In the genomic region with DNA sequence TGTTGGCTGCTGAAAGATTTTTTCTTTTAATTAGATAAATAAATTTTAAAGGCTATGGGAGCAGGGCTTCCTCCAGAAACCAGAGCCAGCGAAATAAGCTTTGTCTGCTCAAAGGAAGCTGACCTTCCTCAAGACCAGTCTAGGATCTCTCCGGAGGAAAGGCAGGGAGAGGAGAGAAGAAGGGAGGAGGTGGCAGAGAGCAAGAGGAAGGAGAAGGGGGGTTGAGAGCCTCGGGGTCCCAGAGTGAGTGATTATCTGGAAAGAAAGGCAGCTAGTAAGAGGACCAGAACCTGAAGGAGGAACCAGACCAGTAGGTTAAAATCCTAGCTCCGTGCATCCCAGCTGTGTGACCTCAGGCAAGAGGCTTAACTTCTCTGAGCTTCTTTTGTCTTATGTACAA, we compare ENCODE assay signal across 8 mouse cellular contexts. TPM values are rescaled to one million over a fixed set of nuclear protein-coding genes. Genes with fewer than 3 reads are reported as not detected.
A peak's percentile ranks its signal among the peaks of the same experiment; 100 is the strongest.
DNase-seq lines count a peak whose midpoint lies in the region; ATAC-seq lines count a peak whose summit lies in the region.

No protein-coding gene starts in this region.

- H3K4me3 ChIP-seq in kidney, embryonic 16.5 days (ENCODE audit: low read length): no peak overlapping the region
- no peak overlapping the region for H3K4me3 ChIP-seq in embryonic facial prominence, embryonic 15.5 days (replicated peaks)
- H3K4me3 ChIP-seq in hindbrain, embryonic 16.5 days (ENCODE audit: low read length): no peak overlapping the region
- no peak overlapping the region for H3K4me3 ChIP-seq in neural tube, embryonic 13.5 days

- H3K4me1 ChIP-seq in kidney, embryonic 16.5 days (ENCODE audit: insufficient read depth, low read length): peaks cover 16% of the 10 kb centered on the region
- H3K4me1 ChIP-seq in embryonic facial prominence, embryonic 15.5 days: peaks cover 18% of the 10 kb centered on the region
- peaks cover 14% of the 10 kb centered on the region for H3K4me1 ChIP-seq in hindbrain, embryonic 16.5 days (ENCODE audit: control insufficient read depth, insufficient read depth, low read depth, low read length)
- peaks cover 19% of the 10 kb centered on the region for H3K4me1 ChIP-seq in neural tube, embryonic 13.5 days (replicated peaks)

- no peak overlapping the region for H3K27ac ChIP-seq in kidney, embryonic 16.5 days (ENCODE audit: low read length)
- no peak overlapping the region for H3K27ac ChIP-seq in embryonic facial prominence, embryonic 15.5 days (replicated peaks)
- peak overlapping the region; percentile 51 for H3K27ac ChIP-seq in hindbrain, embryonic 16.5 days (ENCODE audit: low read depth, low read length)
- H3K27ac ChIP-seq in neural tube, embryonic 13.5 days (replicated peaks): peak overlapping the region; percentile 81

- 14% methylated on average over 4 of the region's 4 CpGs for WGBS in kidney, embryonic 16.5 days
- 9% methylated on average over 4 of the region's 4 CpGs for WGBS in embryonic facial prominence, embryonic 15.5 days
- 6% methylated on average over 4 of the region's 4 CpGs for WGBS in hindbrain, embryonic 16.5 days
- WGBS in neural tube, embryonic 13.5 days: 26% methylated on average over 4 of the region's 4 CpGs

- no peaks in the 10 kb centered on the region for H3K36me3 ChIP-seq in kidney, embryonic 16.5 days (ENCODE audit: insufficient read depth, low read length)
- H3K36me3 ChIP-seq in embryonic facial prominence, embryonic 15.5 days: no peaks in the 10 kb centered on the region
- H3K36me3 ChIP-seq in hindbrain, embryonic 16.5 days (ENCODE audit: control insufficient read depth, insufficient read depth, low read length): no peaks in the 10 kb centered on the region
- H3K36me3 ChIP-seq in neural tube, embryonic 13.5 days: no peaks in the 10 kb centered on the region

- peak; percentile 46; the same call in 1 of the 2 replicates for ATAC-seq in kidney, embryonic 16.5 days (ENCODE audit: low FRiP score, low TSS enrichment)
- ATAC-seq in embryonic facial prominence, embryonic 15.5 days (ENCODE audit: insufficient number of reproducible peaks, low FRiP score, low TSS enrichment, low read depth): no peak
- no peak for ATAC-seq in hindbrain, embryonic 16.5 days
- ATAC-seq in neural tube, embryonic 13.5 days (ENCODE audit: low read depth): peak; percentile 29

- H3K27me3 ChIP-seq in kidney, embryonic 16.5 days (ENCODE audit: insufficient read depth, low read length): peaks cover 17% of the 10 kb centered on the region; the same call in 1 of the 2 replicates
- no peaks in the 10 kb centered on the region for H3K27me3 ChIP-seq in embryonic facial prominence, embryonic 15.5 days
- no peaks in the 10 kb centered on the region for H3K27me3 ChIP-seq in hindbrain, embryonic 16.5 days (replicated peaks; ENCODE audit: control insufficient read depth, insufficient read depth, low read length)
- peaks cover 19% of the 10 kb centered on the region; the same call in 1 of the 2 replicates for H3K27me3 ChIP-seq in neural tube, embryonic 13.5 days

- H3K9me3 ChIP-seq in kidney, embryonic 16.5 days (ENCODE audit: low read length): no peaks in the 10 kb centered on the region
- no peaks in the 10 kb centered on the region for H3K9me3 ChIP-seq in embryonic facial prominence, embryonic 15.5 days (replicated peaks)
- H3K9me3 ChIP-seq in hindbrain, embryonic 16.5 days (ENCODE audit: control insufficient read depth, low read length): no peaks in the 10 kb centered on the region
- H3K9me3 ChIP-seq in neural tube, embryonic 13.5 days: no peaks in the 10 kb centered on the region

- peak overlapping the region; percentile 39 for H3K4me2 ChIP-seq in kidney, embryonic 16.5 days (replicated peaks; ENCODE audit: low read depth, low read length)
- peak overlapping the region; percentile 48 for H3K4me2 ChIP-seq in embryonic facial prominence, embryonic 15.5 days (replicated peaks)
- peak overlapping the region; percentile 52 for H3K4me2 ChIP-seq in hindbrain, embryonic 16.5 days (ENCODE audit: low read length)
- H3K4me2 ChIP-seq in neural tube, embryonic 13.5 days: peak overlapping the region; percentile 44

- no peak overlapping the region for H3K9ac ChIP-seq in kidney, embryonic 16.5 days (replicated peaks; ENCODE audit: low read length)
- no peak overlapping the region for H3K9ac ChIP-seq in embryonic facial prominence, embryonic 15.5 days
- H3K9ac ChIP-seq in hindbrain, embryonic 16.5 days (ENCODE audit: low read depth, low read length): no peak overlapping the region
- H3K9ac ChIP-seq in neural tube, embryonic 13.5 days: peak overlapping the region; percentile 18; the same call in 1 of the 2 replicates

- no peak for DNase-seq in kidney, adult 9 months
- no peak for DNase-seq in adrenal gland, postnatal 4 days (ENCODE audit: low spot score in 2 of 2)
- DNase-seq in spleen, postnatal 36 days (ENCODE audit: low spot score in 2 of 2): no peak
- DNase-seq in embryo, embryonic 10 days (ENCODE audit: low spot score): no peak

RNA-seq across cellular contexts. Expression of a gene that starts 31.7 kb away (rescaled TPM):
- polyA plus RNA-seq in kidney, embryonic 16.5 days (2015; fragmentation: Nextera tagmentation; extraction: Ambion mirVana): 4.3 and 4.8 TPM in 2 replicates
- polyA plus RNA-seq in embryonic facial prominence, embryonic 15.5 days (2015; fragmentation: Nextera tagmentation; extraction: Ambion mirVana): 8.7 and 9.0 TPM in 2 replicates
- 3.2 and 3.9 TPM in 2 replicates for polyA plus RNA-seq in hindbrain, embryonic 16.5 days (2015; fragmentation: Nextera tagmentation; extraction: Ambion mirVana)
- polyA plus RNA-seq in neural tube, embryonic 13.5 days (2015; fragmentation: Nextera tagmentation; extraction: Ambion mirVana): 5.2 and 6.0 TPM in 2 replicates
- total RNA-seq in adrenal gland, postnatal 4 days (2021): 10 to 100 TPM; 61.8 to 63.4 TPM

Comparison
In these comparisons a context has a peak if more than half of its experiments do, and no peak if none do; other contexts are left out.
1. ATAC-seq: peak in kidney, embryonic 16.5 days (single experiment) and neural tube, embryonic 13.5 days (single experiment); none in embryonic facial prominence, embryonic 15.5 days (single experiment) and hindbrain, embryonic 16.5 days (single experiment).
2. H3K27ac ChIP-seq: peak in hindbrain, embryonic 16.5 days (single experiment) and neural tube, embryonic 13.5 days (single experiment); none in kidney, embryonic 16.5 days (single experiment) and embryonic facial prominence, embryonic 15.5 days (single experiment).
3. Peak in every context shown above with its lines, with median percentiles within 50 percentile points of each other: H3K4me2 ChIP-seq.